Mouse (Mus musculus): ENCODE results near the gene Smarcc1.
"Not testable (repeated sequence)": the region's sequence is repeated elsewhere in the genome, so short reads cannot be mapped to it uniquely, and the experiment has no call there.

Gene Smarcc1

GRCm38 (mm10) chr9:110131525-110132197 is 14.2 kb downstream of the Smarcc1 start:
- peak; percentile 100 for DNase-seq (ENCODE audit: low spot score)

- peak; percentile 83 for DNase-seq (ENCODE audit: low spot score)
Measured at GRCm38 (mm10) chr9:110132201-110132605, 14.7 kb downstream of the Smarcc1 start.

GRCm38 (mm10) chr9:110132921-110133320 is 15.4 kb downstream of the Smarcc1 start:
- no peak for DNase-seq (ENCODE audit: low spot score)

DNA sequence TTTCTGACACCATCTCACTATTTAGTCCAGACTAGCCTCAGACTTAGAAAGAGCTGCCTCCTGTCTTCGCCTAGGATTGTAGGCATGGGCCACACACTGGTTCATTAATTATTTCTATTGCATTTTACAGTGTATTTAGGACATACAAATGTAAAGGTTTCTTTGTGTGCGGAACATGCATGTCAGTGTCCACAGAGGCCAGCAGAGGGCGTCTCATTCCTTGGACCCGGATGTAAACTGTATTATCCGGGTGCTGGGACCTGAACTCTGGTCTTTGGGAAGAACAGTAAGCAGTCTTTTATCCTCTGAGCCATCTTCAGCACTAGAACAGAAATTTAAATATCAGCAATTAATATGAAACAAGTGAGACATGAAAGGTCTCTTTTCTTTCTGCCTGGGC is 16.7 kb downstream of the Smarcc1 start:
- no peak for DNase-seq (ENCODE audit: low spot score)

DNA sequence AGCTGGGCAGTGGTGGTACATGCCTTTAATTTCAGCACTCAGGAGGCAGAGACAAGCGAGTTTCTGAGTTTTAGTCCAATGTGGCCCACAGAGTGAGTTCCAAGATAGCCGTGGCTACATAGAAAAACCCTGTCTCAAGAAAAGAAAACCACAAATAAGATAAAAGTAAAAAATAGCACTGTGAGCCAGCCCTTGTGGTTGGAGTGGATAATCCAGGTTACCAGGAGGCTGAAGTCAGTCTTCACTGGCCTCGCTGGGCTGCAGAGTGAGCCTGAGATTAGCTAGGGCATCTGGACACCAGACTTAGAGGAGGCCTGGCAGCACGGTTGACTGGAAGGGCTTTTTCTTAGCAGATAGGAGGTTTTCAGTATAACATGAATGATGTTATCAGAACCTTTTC is 21.6 kb downstream of the Smarcc1 start:
- DNase-seq (ENCODE audit: low spot score) = no peak

DNA sequence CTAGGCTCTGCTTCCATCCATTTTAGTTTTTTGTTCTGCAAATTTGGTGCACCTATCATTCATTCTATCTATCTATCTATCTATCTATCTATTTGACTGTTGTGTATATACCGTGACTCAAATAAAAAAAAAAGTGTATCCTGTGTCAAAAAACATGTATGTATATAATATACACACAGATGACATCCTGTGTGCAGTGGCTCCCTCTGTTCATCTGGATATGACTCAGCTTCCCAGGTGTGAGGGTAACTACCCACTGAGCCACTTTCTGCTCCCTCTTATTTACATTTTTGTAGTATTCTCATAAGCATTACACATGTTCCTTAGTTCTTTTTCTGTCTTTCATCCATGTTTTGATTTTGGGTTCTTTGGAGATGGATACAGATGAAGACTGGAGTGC is 24.6 kb downstream of the Smarcc1 start:
- no peak for DNase-seq (ENCODE audit: low spot score)

GRCm38 (mm10) chr9:110148598-110148997 is 31.1 kb downstream of the Smarcc1 start:
- DNase-seq (ENCODE audit: low spot score) = no peak

GRCm38 (mm10) chr9:110159036-110159435 is 41.5 kb downstream of the Smarcc1 start:
- peak; percentile 46 for DNase-seq (ENCODE audit: low spot score)

GRCm38 (mm10) chr9:110160486-110160885 is 43.0 kb downstream of the Smarcc1 start:
- not testable (repeated sequence) for DNase-seq (ENCODE audit: low spot score)

DNA sequence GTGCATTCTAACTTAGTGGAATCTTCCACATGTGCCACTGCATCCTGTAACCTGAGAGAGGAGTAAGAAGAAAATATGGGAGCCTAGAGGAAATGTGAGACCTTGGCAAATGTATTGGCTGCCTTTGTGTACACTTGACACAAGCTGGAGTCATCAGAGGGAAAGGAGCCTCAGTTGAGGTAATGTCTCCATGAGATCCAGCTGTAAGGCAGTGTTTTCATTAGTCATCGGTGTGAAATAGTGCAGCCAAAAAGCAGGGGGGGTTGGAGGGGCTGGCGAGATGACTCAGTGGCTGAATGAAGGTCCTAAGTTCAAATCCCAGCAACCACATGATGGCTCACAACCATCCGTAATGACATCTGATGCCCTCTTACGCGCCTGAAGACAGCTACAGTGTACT is 44.9 kb downstream of the Smarcc1 start:
- DNase-seq (ENCODE audit: low spot score) = no peak

DNA sequence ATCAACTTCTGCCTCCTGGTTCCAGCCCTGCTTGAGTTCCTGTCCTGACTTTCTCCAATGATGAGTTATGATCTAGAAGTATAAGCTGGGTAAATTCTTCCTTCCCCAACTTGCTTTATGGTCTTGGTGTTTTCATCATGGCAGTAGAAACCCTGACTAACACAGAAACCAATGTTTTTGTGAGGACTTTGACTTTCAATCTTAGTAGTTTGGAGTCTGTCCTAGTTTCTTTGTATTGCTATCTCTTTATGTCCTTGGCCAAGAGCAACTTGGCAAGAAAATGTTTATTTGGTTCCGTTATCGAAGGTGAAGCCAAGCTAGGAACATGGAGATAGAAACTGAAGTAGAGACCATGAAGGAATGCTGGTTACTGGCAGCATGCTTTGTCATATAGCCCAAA is 45.6 kb downstream of the Smarcc1 start:
- DNase-seq (ENCODE audit: low spot score) = no peak

DNA sequence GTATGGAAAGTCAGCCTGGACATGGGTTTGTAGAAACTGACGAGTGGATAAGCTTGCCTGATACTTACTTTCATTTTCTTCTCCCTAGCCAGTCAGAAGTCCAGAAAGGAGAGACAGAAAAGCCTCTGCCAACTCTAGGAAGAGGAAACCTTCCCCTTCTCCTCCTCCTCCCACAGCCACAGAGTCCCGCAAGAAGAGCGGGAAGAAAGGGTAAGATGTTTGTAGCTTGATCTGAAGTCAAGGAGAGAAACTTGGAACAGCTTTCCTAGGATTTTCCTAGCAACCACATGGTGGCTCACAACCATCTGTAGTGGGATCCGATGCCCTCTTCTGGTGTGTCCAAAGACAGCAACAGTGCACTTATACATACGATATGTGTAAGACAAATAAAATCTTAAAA is 53.4 kb downstream of the Smarcc1 start:
- DNase-seq (ENCODE audit: low spot score) = no peak

DNA sequence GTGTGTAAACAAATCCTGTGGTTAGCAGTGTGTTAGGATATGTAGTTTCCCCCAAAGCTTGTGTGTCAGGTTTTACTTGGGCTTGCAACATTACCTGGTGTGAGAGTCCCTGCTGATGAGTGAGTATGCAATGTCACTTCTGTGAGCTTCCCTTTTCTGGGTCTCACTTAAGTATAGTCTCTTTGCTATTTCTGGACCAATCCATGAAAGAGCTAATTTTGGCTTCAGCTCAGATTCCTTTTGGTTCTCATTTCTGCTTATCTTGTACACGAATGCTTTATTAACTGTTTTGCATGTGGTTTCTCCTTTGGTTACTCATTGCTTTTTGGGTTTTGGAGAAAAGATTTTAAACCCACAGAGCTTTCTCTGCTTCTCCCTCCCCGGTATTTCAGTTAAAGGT is 82.4 kb downstream of the Smarcc1 start:
- no peak for DNase-seq (ENCODE audit: low spot score)

DNA sequence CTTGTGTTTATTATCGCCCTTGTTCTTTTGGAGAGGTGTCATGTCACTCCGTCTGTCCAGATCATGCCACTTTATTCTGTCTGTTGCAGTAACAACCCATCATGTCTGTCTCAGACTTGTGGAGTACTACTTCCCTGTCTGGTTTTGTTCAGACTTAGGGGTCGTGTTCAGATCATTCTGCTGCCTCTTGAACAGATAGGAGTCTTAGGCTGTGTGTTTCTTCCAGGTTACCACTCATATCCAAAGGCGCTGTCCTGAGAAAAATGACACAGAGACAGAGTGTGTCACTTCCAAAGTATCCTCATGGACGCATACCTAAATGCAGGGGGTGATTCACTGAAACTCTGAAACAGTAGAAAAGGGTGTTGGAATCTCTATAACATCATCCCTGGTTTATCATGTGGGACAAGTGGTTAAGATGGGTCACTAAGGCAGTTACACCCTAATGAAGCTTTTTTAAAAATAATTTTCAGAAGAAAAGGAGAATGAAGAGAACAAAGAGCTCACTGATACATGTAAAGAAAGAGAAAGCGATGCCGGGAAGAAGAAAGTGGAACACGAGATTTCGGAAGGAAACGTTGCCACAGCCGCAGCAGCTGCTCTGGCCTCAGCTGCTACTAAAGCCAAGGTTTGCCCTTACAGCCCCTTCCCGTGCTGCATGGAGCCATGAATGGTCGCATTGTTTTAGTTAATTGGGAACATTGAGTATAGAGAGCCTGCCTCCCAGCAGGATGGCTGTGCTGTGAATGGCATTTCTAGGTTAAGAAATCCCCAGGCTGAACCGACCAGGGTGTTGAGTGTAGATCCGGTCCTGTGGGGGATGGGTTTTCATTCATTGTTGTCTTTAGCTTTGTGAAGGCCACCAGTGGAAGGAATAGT is 88.3 kb downstream of the Smarcc1 start:
- DNase-seq (ENCODE audit: low spot score) = no peak

GRCm38 (mm10) chr9:110206437-110206836 is 88.9 kb downstream of the Smarcc1 start:
- DNase-seq (ENCODE audit: low spot score) = no peak

DNA sequence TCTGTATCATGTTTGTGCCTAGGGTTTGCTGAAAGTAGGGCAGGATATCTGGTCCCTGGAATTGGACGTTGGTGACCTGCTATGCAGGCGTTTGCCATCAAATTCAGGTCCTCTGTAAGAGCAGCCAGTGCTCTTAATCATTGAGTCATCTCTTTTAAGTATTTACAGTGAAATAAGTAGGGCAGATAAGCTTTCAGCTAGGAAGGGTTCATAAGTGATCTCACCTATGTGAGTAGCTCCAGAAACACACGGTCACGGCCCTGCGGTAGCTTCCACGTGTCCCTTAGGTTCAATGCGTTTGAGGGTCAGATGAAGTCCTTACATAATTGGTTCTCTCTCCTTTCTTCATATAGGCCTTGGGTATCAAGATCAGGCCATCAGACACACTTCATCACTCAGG is 90.8 kb downstream of the Smarcc1 start:
- no peak for DNase-seq (ENCODE audit: low spot score)

DNA sequence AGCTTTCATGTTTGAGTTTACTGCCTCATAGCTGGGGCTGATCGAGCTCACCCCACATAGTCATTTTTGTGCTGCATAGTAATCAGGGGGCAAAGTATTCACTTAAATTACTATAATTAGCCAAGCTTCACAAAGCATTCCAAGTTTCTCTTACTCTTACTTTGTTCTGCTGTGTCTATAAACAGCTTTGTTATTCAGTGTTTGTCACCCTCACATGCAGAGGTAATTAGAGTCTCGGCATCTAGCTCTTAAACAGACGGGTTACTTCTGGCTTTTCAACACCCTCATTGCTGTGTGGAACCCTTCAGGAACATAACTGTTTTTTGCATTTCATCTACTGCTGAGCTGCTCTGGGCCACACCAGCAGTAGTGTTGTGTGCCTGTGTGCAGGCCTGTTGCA is 91.5 kb downstream of the Smarcc1 start:
- no peak for DNase-seq (ENCODE audit: low spot score)

GRCm38 (mm10) chr9:110224273-110224672 is 106.8 kb downstream of the Smarcc1 start:
- DNase-seq (ENCODE audit: low spot score) = no peak

- DNase-seq (ENCODE audit: low spot score) = no peak
Measured at GRCm38 (mm10) chr9:110226191-110226590, 108.7 kb downstream of the Smarcc1 start.

- no peak for DNase-seq (ENCODE audit: low spot score)
Measured at GRCm38 (mm10) chr9:110228671-110229070, 111.2 kb downstream of the Smarcc1 start.

DNA sequence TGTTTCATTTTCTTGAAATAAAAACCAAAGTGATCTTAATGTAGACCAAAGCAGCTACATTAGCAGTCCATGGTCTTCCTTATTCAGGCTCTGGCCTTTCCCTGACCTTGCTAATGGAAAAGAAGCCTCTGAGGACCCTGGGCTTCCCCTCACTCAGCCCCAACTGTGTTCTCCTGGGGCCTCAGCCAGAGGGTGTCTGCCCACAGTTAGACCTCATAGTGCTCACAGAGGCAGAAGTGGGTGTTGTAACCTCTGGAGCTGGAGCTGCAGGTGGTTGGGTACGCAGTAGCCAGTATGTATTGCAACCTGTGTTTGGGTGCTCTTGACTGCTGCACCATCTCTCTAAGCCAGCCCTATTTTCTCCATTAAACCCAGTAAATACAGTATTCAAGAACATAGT is 111.6 kb downstream of the Smarcc1 start:
- no peak for DNase-seq (ENCODE audit: low spot score)

DNA sequence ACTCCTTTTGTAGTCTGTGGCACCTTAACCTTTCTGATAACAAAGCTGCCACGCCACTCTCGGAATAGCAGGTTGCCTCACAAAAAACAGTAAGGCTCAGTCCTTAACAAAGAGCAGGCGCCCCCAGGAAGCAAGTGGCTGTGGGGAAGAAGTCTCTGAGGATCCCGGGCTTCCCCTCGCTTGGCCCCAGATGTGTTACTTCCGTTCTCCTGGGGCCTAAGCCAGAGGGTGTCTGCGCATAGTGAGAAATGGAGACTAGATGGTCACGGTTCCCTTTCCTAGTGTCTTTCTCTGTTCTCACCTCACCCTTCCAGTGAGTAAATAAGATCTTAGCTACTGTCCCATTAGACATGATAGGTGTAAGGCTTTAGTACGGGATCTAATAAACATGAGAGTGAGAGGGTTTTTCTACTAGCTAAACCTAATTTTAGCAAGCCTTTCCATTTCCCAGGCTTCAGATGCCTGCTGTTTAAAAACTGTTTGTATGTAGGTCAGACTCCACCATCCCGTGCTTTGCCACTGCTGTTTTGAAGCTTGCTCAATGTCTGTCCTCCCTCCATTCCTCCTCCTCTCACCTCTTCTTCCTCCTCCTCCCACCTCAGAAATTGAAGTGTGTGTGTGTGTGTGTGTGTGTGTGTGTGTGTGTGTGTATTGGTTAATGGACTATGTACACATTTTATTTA is 112.2 kb downstream of the Smarcc1 start:
- no peak for DNase-seq (ENCODE audit: low spot score)

Measured in testis, postnatal 10 days (tissue).